Mouse (Mus musculus): ENCODE measurements at regions not wholly inside any gene's neighbourhood (a gene's known extent, or its start where the extent isn't known, plus 50 kb on each side); places are given as distances from the start of the nearest gene placed in this dataset.

- no peak for DNase-seq
These were observed 301.0 kb downstream of the 9330182O14Rik start for GRCm38 (mm10) chr15:40435156-40435555.

GRCm38 (mm10) chr15:40436688-40437087 lies 302.5 kb downstream of the 9330182O14Rik start:
- DNase-seq = no peak

GRCm38 (mm10) chr15:40439827-40440226 lies 305.7 kb downstream of the 9330182O14Rik start:
- no peak for DNase-seq

GRCm38 (mm10) chr15:40448623-40449022 lies 314.5 kb downstream of the 9330182O14Rik start:
- no peak for DNase-seq

GRCm38 (mm10) chr15:40453235-40453634 lies 319.1 kb downstream of the 9330182O14Rik start:
- DNase-seq = no peak

GRCm38 (mm10) chr15:40475659-40476355 lies 341.6 kb downstream of the 9330182O14Rik start:
- DNase-seq = peak; percentile 11

- DNase-seq = no peak
These were observed 346.2 kb downstream of the 9330182O14Rik start for GRCm38 (mm10) chr15:40480386-40480785.

- DNase-seq = no peak
These were observed 347.1 kb downstream of the 9330182O14Rik start for GRCm38 (mm10) chr15:40481239-40481638.

- no peak for DNase-seq
These were observed 351.8 kb downstream of the 9330182O14Rik start for GRCm38 (mm10) chr15:40485997-40486396.

- no peak for DNase-seq
These were observed 367.3 kb downstream of the 9330182O14Rik start for GRCm38 (mm10) chr15:40501180-40502125.

- DNase-seq = no peak
These were observed 376.7 kb downstream of the 9330182O14Rik start for GRCm38 (mm10) chr15:40510826-40511225.

GRCm38 (mm10) chr15:40524350-40524749 lies 390.2 kb downstream of the 9330182O14Rik start:
- no peak for DNase-seq

- DNase-seq = no peak
These were observed 399.3 kb downstream of the 9330182O14Rik start for GRCm38 (mm10) chr15:40533451-40533873.

GRCm38 (mm10) chr15:40561661-40562060 lies 427.5 kb downstream of the 9330182O14Rik start:
- no peak for DNase-seq

GRCm38 (mm10) chr15:40565716-40566115 lies 431.6 kb downstream of the 9330182O14Rik start:
- DNase-seq = no peak

GRCm38 (mm10) chr15:40566481-40566880 lies 432.3 kb downstream of the 9330182O14Rik start:
- no peak for DNase-seq

- DNase-seq = no peak
These were observed 434.5 kb downstream of the 9330182O14Rik start for GRCm38 (mm10) chr15:40568701-40569100.
